Mouse (Mus musculus) retina, embryonic 14.5 days (tissue): ENCODE data around the gene Zc3h12d.

Experiments used
- DNase-seq: peaks from one replicate; pipeline ENCODE4 v3.0.0-alpha.2; 2015; ENCODE audit warnings: low spot score

The Zc3h12d gene

GRCm38 (mm10) chr10:7832171-7832676 lies at the start of gene Zc3h12d:
Gene Zc3h12d (plus strand): TSS chr10:7832470.
- DNase-seq: peak; percentile 16

GRCm38 (mm10) chr10:7787319-7787718 lies 45.0 kb upstream of the Zc3h12d start:
- no peak for DNase-seq

GRCm38 (mm10) chr10:7792254-7792750 lies 40.0 kb upstream of the Zc3h12d start:
- DNase-seq: no peak

GRCm38 (mm10) chr10:7792751-7793385 lies 39.4 kb upstream of the Zc3h12d start, which contains the start of the genes Ginm1 and Ppil4:
Gene Ginm1 (minus strand): TSS chr10:7792824.
Gene Ppil4 (plus strand): TSS chr10:7792891.
- DNase-seq: peak; percentile 96

GRCm38 (mm10) chr10:7801258-7801657 lies 31.0 kb upstream of the Zc3h12d start:
- no peak for DNase-seq

GRCm38 (mm10) chr10:7802519-7803140 lies 29.6 kb upstream of the Zc3h12d start:
- no peak for DNase-seq

GRCm38 (mm10) chr10:7809937-7810336 lies 22.3 kb upstream of the Zc3h12d start:
- peak; percentile 84 for DNase-seq

GRCm38 (mm10) chr10:7816476-7816875 lies 15.8 kb upstream of the Zc3h12d start:
- no peak for DNase-seq

GRCm38 (mm10) chr10:7818676-7819075 lies 13.6 kb upstream of the Zc3h12d start:
- no peak for DNase-seq

GRCm38 (mm10) chr10:7819156-7819555 lies 13.1 kb upstream of the Zc3h12d start:
- no peak for DNase-seq

- no peak for DNase-seq
Observed at GRCm38 (mm10) chr10:7819603-7820002, 12.7 kb upstream of the Zc3h12d start.

- DNase-seq: no peak
Observed at GRCm38 (mm10) chr10:7820171-7820570, 12.1 kb upstream of the Zc3h12d start.

GRCm38 (mm10) chr10:7821981-7822380 lies 10.3 kb upstream of the Zc3h12d start:
- no peak for DNase-seq

- no peak for DNase-seq
Observed at GRCm38 (mm10) chr10:7824663-7825280, 7.5 kb upstream of the Zc3h12d start.

- no peak for DNase-seq
Observed at GRCm38 (mm10) chr10:7825281-7825665, 7.0 kb upstream of the Zc3h12d start.

GRCm38 (mm10) chr10:7826106-7826505 lies 6.2 kb upstream of the Zc3h12d start:
- no peak for DNase-seq

GRCm38 (mm10) chr10:7833377-7834165 lies 1.3 kb downstream of the Zc3h12d start:
- DNase-seq: no peak

GRCm38 (mm10) chr10:7834671-7835225 lies 2.5 kb downstream of the Zc3h12d start:
- DNase-seq: no peak

- DNase-seq: no peak
Observed at GRCm38 (mm10) chr10:7836902-7837301, 4.6 kb downstream of the Zc3h12d start.

GRCm38 (mm10) chr10:7837446-7837845 lies 5.2 kb downstream of the Zc3h12d start:
- DNase-seq: no peak

GRCm38 (mm10) chr10:7838036-7838435 lies 5.8 kb downstream of the Zc3h12d start:
- DNase-seq: no peak
